Mouse (Mus musculus) midbrain, embryonic 16.5 days (tissue): Measurements from ENCODE around the gene Eif4a2. TPM values are rescaled to one million over a fixed set of nuclear protein-coding genes. Genes with fewer than 3 reads are reported as not detected.

Source experiments
- microRNA-seq: library from miRNA; unstranded; fragments of <30 nt; microRNA quantifications from one replicate; pipeline ENCODE4, GENCODE M21; 2017
- polyA plus RNA-seq: library from polyadenylated mRNA; unstranded; fragments of >200 nt; fragmentation: Nextera tagmentation; extraction: Ambion mirVana; gene quantifications from 2 replicates; pipeline ENCODE4 v1.2.1, GENCODE M21; 2015

The Eif4a2 gene
- polyA plus RNA-seq, 1 experiment from 2014 or later, result 364 TPM

Small RNA genes within 50 kb of the gene (microRNA-seq; reads per million reads assigned to microRNA genes)
- gene Gm49346, result not detected

Other genes starting within 250 kb of the Eif4a2 start
- gene Tbccd1, start 249.8 kb upstream of the Eif4a2 start, polyA plus RNA-seq, result 20.5 and 24.0 TPM in 2 replicates
- gene Dnajb11, start 249.6 kb upstream of the Eif4a2 start, polyA plus RNA-seq, result 97.4 and 97.7 TPM in 2 replicates
- not detected in 2 replicates for gene Ahsg, start 216.2 kb upstream of the Eif4a2 start, polyA plus RNA-seq
- not detected in 2 replicates for gene Fetub, start 189.1 kb upstream of the Eif4a2 start, polyA plus RNA-seq
- 0.24 TPM in 2 replicates for gene Hrg, start 156.4 kb upstream of the Eif4a2 start, polyA plus RNA-seq
- not detected in 2 replicates for gene Kng2, start 78.0 kb upstream of the Eif4a2 start, polyA plus RNA-seq
- not detected in 2 replicates for gene Kng1, start 49.6 kb upstream of the Eif4a2 start, polyA plus RNA-seq
- gene Rfc4, start 20.3 kb downstream of the Eif4a2 start, polyA plus RNA-seq, result 36.0 and 37.1 TPM in 2 replicates
- gene Adipoq, start 39.1 kb downstream of the Eif4a2 start, polyA plus RNA-seq, result not detected in 2 replicates
- gene St6gal1, start 117.3 kb downstream of the Eif4a2 start, polyA plus RNA-seq, result 19.3 and 28.5 TPM in 2 replicates